Mouse (Mus musculus) MEL (cell line): ENCODE data around the gene Wt1. TPM values are rescaled to one million over a fixed set of nuclear protein-coding genes. Genes with fewer than 3 reads are reported as not detected.

Experiments used
- DNase-seq: peaks from one replicate; pipeline ENCODE4 v3.0.0; 2011; ENCODE audit warnings: low read depth, low spot score
- H3K27ac ChIP-seq: 2 replicates; pipeline ENCODE4 v1.5.1; 2012; ENCODE audit warnings: low read depth, mild to moderate bottlenecking, control low read depth, low read length, moderate library complexity; ENCODE audit not compliant: control insufficient read depth
- H3K27me3 ChIP-seq, 2 experiments: fragments of 150-350 bp in 1 of 2; sonication (generic) in 1 of 2; 2 replicates each; pipeline ENCODE4 v1.6.1; 2012; ENCODE audit warnings: low read length in 2 of 2, mild to moderate bottlenecking in 2 of 2, improper control_type of control experiment in 1 of 2, moderate library complexity in 1 of 2; ENCODE audit not compliant: insufficient read depth in 2 of 2, control insufficient read depth in 1 of 2
- H3K36me3 ChIP-seq, 2 experiments: 2 replicates each; pipeline ENCODE4 v1.6.1; 2012 to 2014; ENCODE audit warnings: low read length in 2 of 2, improper control_type of control experiment in 1 of 2, inconsistent platforms in 1 of 2, mild to moderate bottlenecking in 1 of 2; ENCODE audit not compliant: insufficient read depth in 2 of 2, control insufficient read depth in 1 of 2
- H3K4me1 ChIP-seq, 2 experiments: fragments of 150-350 bp in 1 of 2; sonication (generic) in 1 of 2; 2 replicates each; pipeline ENCODE4 v1.6.1; 2012; ENCODE audit warnings: low read length in 2 of 2, improper control_type of control experiment in 1 of 2, mild to moderate bottlenecking in 1 of 2; ENCODE audit not compliant: insufficient read depth in 2 of 2, control insufficient read depth in 1 of 2
- H3K4me3 ChIP-seq, 2 experiments: fragments of 150-350 bp in 1 of 2; sonication (generic) in 1 of 2; 2 replicates each; pipeline ENCODE4 v1.5.1; 2012; ENCODE audit warnings: low read depth in 2 of 2, low read length in 2 of 2, mild to moderate bottlenecking in 2 of 2, moderate library complexity in 2 of 2, control low read depth in 1 of 2, improper control_type of control experiment in 1 of 2; ENCODE audit not compliant: control insufficient read depth in 1 of 2, insufficient read depth in 1 of 2
- H3K79me2 ChIP-seq: 2 replicates; pipeline ENCODE4 v1.6.1; 2012; ENCODE audit warnings: mild to moderate bottlenecking, low read length, moderate library complexity; ENCODE audit not compliant: control insufficient read depth, poor library complexity, insufficient read depth
- H3K9ac ChIP-seq: 2 replicates; pipeline ENCODE4 v1.6.1; 2012; ENCODE audit warnings: low read depth, mild to moderate bottlenecking, control low read depth, low read length, moderate library complexity; ENCODE audit not compliant: control insufficient read depth, poor library complexity, severe bottlenecking
- H3K9me3 ChIP-seq: fragments of 150-350 bp; sonication (generic); replicated peaks from 2 replicates; pipeline ENCODE4 v1.6.1; 2012; ENCODE audit warnings: mild to moderate bottlenecking, low read length, improper control_type of control experiment, moderate library complexity; ENCODE audit not compliant: insufficient read depth
- BHLHE40 ChIP-seq: IDR thresholded peaks from 2 replicates; pipeline ENCODE4 v1.6.1; 2012; ENCODE audit warnings: low read depth, mild to moderate bottlenecking, inconsistent platforms, low read length, improper control_type of control experiment, borderline replicate concordance
- CHD1 ChIP-seq: IDR thresholded peaks from 2 replicates; pipeline ENCODE4 v1.6.1; 2012; ENCODE audit warnings: low read depth, mild to moderate bottlenecking, inconsistent platforms, low read length, improper control_type of control experiment
- E2F4 ChIP-seq: IDR thresholded peaks from 2 replicates; pipeline ENCODE4 v1.6.1; 2011; ENCODE audit warnings: low read depth, low read length, improper control_type of control experiment, borderline replicate concordance
- ELF1 ChIP-seq: IDR thresholded peaks from 2 replicates; pipeline ENCODE4 v1.6.1; 2014; ENCODE audit warnings: low read depth, mild to moderate bottlenecking, inconsistent platforms, low read length, improper control_type of control experiment, moderate library complexity
- ETS1 ChIP-seq: IDR thresholded peaks from 2 replicates; pipeline ENCODE4 v1.6.1; 2012; ENCODE audit warnings: low read depth, mild to moderate bottlenecking, inconsistent platforms, low read length, improper control_type of control experiment, moderate library complexity
- GABPA ChIP-seq: IDR thresholded peaks from 2 replicates; pipeline ENCODE4 v1.6.1; 2012; ENCODE audit warnings: low read depth, mild to moderate bottlenecking, inconsistent platforms, low read length, improper control_type of control experiment, moderate library complexity
- GATA1 ChIP-seq: IDR thresholded peaks from 2 replicates; pipeline ENCODE4 v1.6.1; 2011; ENCODE audit warnings: low read depth, low read length, improper control_type of control experiment
- HCFC1 ChIP-seq: IDR thresholded peaks from 2 replicates; pipeline ENCODE4 v1.6.1; 2012; ENCODE audit warnings: low read depth, mild to moderate bottlenecking, inconsistent platforms, low read length, improper control_type of control experiment, moderate library complexity
- JUND ChIP-seq: IDR thresholded peaks from 2 replicates; pipeline ENCODE4 v1.6.1; 2011; ENCODE audit warnings: low read depth, mild to moderate bottlenecking, improper control_type of control experiment, low read length
- KAT2A ChIP-seq: conservative IDR thresholded peaks from 2 replicates; pipeline ENCODE4 v1.6.1; 2012; ENCODE audit warnings: low read depth, low read length, improper control_type of control experiment, inconsistent platforms
- MAFK ChIP-seq: IDR thresholded peaks from 2 replicates; pipeline ENCODE4 v1.6.1; 2011; ENCODE audit warnings: low read depth, mild to moderate bottlenecking, low read length, improper control_type of control experiment, borderline replicate concordance
- MAZ ChIP-seq: IDR thresholded peaks from 2 replicates; pipeline ENCODE4 v1.6.1; 2012; ENCODE audit warnings: low read depth, mild to moderate bottlenecking, inconsistent platforms, low read length, improper control_type of control experiment
- MEF2A ChIP-seq: IDR thresholded peaks from 2 replicates; pipeline ENCODE4 v1.6.1; 2014; ENCODE audit warnings: low read depth, mild to moderate bottlenecking, inconsistent platforms, low read length, improper control_type of control experiment; ENCODE audit not compliant: poor library complexity, insufficient replicate concordance, severe bottlenecking; ENCODE audit errors: extremely low read depth
- MXI1 ChIP-seq: IDR thresholded peaks from 2 replicates; pipeline ENCODE4 v1.6.1; 2011; ENCODE audit warnings: mild to moderate bottlenecking, low read depth, low read length, improper control_type of control experiment
- NELFE ChIP-seq: IDR thresholded peaks from 2 replicates; pipeline ENCODE4 v1.6.1; 2011; ENCODE audit warnings: low read depth, low read length, improper control_type of control experiment
- NRF1 ChIP-seq: IDR thresholded peaks from 2 replicates; pipeline ENCODE4 v1.6.1; 2014; ENCODE audit warnings: low read depth, mild to moderate bottlenecking, inconsistent platforms, low read length, improper control_type of control experiment, moderate library complexity; ENCODE audit not compliant: poor library complexity, insufficient read depth, severe bottlenecking
- POLR2AphosphoS5 ChIP-seq: IDR thresholded peaks from 2 replicates; pipeline ENCODE4 v1.6.1; 2012; ENCODE audit warnings: low read depth, borderline replicate concordance, mild to moderate bottlenecking, inconsistent platforms, low read length, moderate library complexity, mixed read lengths
- RAD21 ChIP-seq: IDR thresholded peaks from 2 replicates; pipeline ENCODE4 v1.6.1; 2011; ENCODE audit warnings: mild to moderate bottlenecking, low read depth, low read length, improper control_type of control experiment
- SMC3 ChIP-seq: IDR thresholded peaks from 2 replicates; pipeline ENCODE4 v1.6.1; 2011; ENCODE audit warnings: low read depth, low read length, improper control_type of control experiment
- TAL1 ChIP-seq: IDR thresholded peaks from 2 replicates; pipeline ENCODE4 v1.6.1; 2012; ENCODE audit warnings: mild to moderate bottlenecking, inconsistent platforms, low read length, moderate library complexity, mixed read lengths
- USF2 ChIP-seq, 2 experiments: IDR thresholded peaks; 2 replicates each; pipeline ENCODE4 v1.6.1; 2011 to 2012; ENCODE audit warnings: improper control_type of control experiment in 2 of 2, low read length in 2 of 2, borderline replicate concordance in 1 of 2, inconsistent platforms in 1 of 2, low read depth in 1 of 2, mild to moderate bottlenecking in 1 of 2; ENCODE audit not compliant: insufficient read depth in 1 of 2
- ZMIZ1 ChIP-seq: IDR thresholded peaks from 2 replicates; pipeline ENCODE4 v1.6.1; 2012; ENCODE audit warnings: low read depth, mild to moderate bottlenecking, inconsistent platforms, low read length, improper control_type of control experiment, moderate library complexity
- ZNF384 ChIP-seq: IDR thresholded peaks from 2 replicates; pipeline ENCODE4 v1.6.1; 2012; ENCODE audit warnings: low read depth, mild to moderate bottlenecking, inconsistent platforms, low read length, improper control_type of control experiment
- polyA plus RNA-seq, 2 experiments: library from polyadenylated mRNA; stranded (reverse) in 1 of 2; unstranded in 1 of 2; fragments of >175 nt in 1 of 2; fragments of >200 nt in 1 of 2; gene quantifications; 2 replicates each; pipeline versions ENCODE4 v1.2.1 to v1.2.4; 2012; ENCODE audit warnings: low replicate concordance in 2 of 2, low read depth in 1 of 2; ENCODE audit not compliant: insufficient read length in 2 of 2, insufficient read depth in 1 of 2, missing spikeins in 1 of 2
- total RNA-seq: library from RNA; depleted of rRNA; stranded (reverse); fragments of 300-350 nt; gene quantifications from 2 replicates; pipeline ENCODE4 v1.2.3, GENCODE M21; 2012

The Wt1 gene
- total and polyA plus RNA-seq, 3 experiments = not detected

- DNase-seq = no peak
- H3K4me1 ChIP-seq = no peaks in the 10 kb centered on the region
- H3K27ac ChIP-seq = no peak overlapping the region
- H3K36me3 ChIP-seq = no peaks in the 10 kb centered on the region
- H3K27me3 ChIP-seq = peaks cover 0 to 2% of the 10 kb centered on the region in 2 experiments
- H3K9ac ChIP-seq = no peak overlapping the region
- no peak overlapping the region for H3K4me3 ChIP-seq
- no peaks in the 10 kb centered on the region for H3K79me2 ChIP-seq
- no peak for TF ChIP-seq ZNF384
- TF ChIP-seq MAZ = no peak
- no peak for TF ChIP-seq GATA1
- no peak for TF ChIP-seq CHD1
- TF ChIP-seq, all 39 proteins: peak for 0
- no peaks in the 10 kb centered on the region for H3K9me3 ChIP-seq
Observed at GRCm38 (mm10) chr2:105162763-105163162, 36.4 kb downstream of the Wt1 start.

GRCm38 (mm10) chr2:105168137-105168536 is 41.8 kb downstream of the Wt1 start:
- H3K79me2 ChIP-seq = no peaks in the 10 kb centered on the region
- no peaks in the 10 kb centered on the region for H3K36me3 ChIP-seq
- H3K4me1 ChIP-seq = no peaks in the 10 kb centered on the region
- DNase-seq = no peak
- no peak overlapping the region for H3K27ac ChIP-seq
- peaks cover 0 to 5% of the 10 kb centered on the region in 2 experiments for H3K27me3 ChIP-seq
- no peaks in the 10 kb centered on the region for H3K9me3 ChIP-seq
- TF ChIP-seq ELF1 (no peak), ZMIZ1 (no peak), SMC3 (no peak), KAT2A (no peak), E2F4 (no peak)
- H3K4me3 ChIP-seq = no peak overlapping the region
- no peak overlapping the region for H3K9ac ChIP-seq

DNA sequence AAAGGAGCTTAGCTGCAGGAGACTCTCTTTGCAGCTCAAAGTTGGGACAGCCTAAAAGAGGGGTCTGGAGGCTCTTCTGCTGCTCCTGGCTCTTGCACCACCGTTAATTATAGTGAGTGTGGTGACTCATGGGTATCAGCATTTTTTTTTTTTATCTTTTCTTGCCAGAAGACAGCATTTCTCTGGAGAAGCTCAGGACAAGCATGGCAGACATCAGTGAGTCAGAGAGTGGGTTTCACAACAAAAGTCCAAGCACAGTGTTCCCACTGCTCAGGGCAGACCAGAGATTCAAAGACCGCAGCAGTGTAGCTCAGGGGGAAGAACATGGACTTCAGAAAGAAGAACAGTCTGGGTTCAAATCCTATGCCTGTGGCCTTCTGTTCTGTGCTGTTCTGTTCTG is 47.9 kb downstream of the Wt1 start:
- Histone ChIP-seq H3K9ac (no peak overlapping the region), H3K4me3 (no peak overlapping the region), H3K79me2 (no peaks in the 10 kb centered on the region), H3K27me3 (peaks cover 5 to 10% of the 10 kb centered on the region in 2 experiments), H3K9me3 (no peaks in the 10 kb centered on the region), H3K27ac (no peak overlapping the region), H3K36me3 (no peaks in the 10 kb centered on the region), H3K4me1 (no peaks in the 10 kb centered on the region)
- peak; percentile 12 for DNase-seq
- TF ChIP-seq ZNF384 (no peak), HCFC1 (no peak), CHD1 (no peak), GABPA (no peak), MAFK (no peak), MXI1 (no peak), MAZ (no peak), RAD21 (no peak), POLR2AphosphoS5 (no peak), USF2 (IDR thresholded peaks at IDR 0.05; ENCODE audit: borderline replicate concordance in 1 of 2, insufficient read depth in 1 of 2, low read depth in 1 of 2, low read length in 2 of 2) (no peak), MEF2A (no peak), NELFE (no peak), ETS1 (no peak), NRF1 (no peak), JUND (no peak), E2F4 (no peak), BHLHE40 (no peak), TAL1 (no peak; the same call in 1 of the 2 replicates), ELF1 (no peak)
